ENCODE assay signal across 14 mouse cellular contexts in genomic region chr9:121161818-121162565, GRCm38 (mm10).
A peak's percentile ranks its signal among the peaks of the same experiment; 100 is the strongest.
DNase-seq lines count a peak whose midpoint lies in the region; ATAC-seq and TF ChIP-seq lines count a peak whose summit lies in the region.
"Had no signal": no experiment of that assay in that cellular context is flagged by ENCODE, and none has a peak within 500 bp of the region (broad histone marks: within the 10 kb centered on the region; RNA-seq: fewer than 3 reads in every experiment).

No protein-coding gene starts in this region.

- no peak overlapping the region for H3K27ac ChIP-seq in cerebellum, adult 2 months (ENCODE audit: insufficient read depth, low read length)
- H3K27ac ChIP-seq in midbrain, postnatal 0 days (ENCODE audit: low read depth, low read length): no peak overlapping the region
- no peak overlapping the region for H3K27ac ChIP-seq in midbrain, embryonic 13.5 days
- H3K27ac ChIP-seq: embryonic facial prominence, embryonic 12.5 days; heart, embryonic 13.5 days; limb, embryonic 15.5 days had no signal

- TF ChIP-seq POLR2A in cerebellum, adult 2 months (IDR thresholded peaks at IDR 0.05; ENCODE audit: borderline replicate concordance, insufficient read depth, low read length): no peak

- H3K36me3 ChIP-seq in midbrain, postnatal 0 days (ENCODE audit: insufficient read depth, low read length): no peaks in the 10 kb centered on the region
- H3K36me3 ChIP-seq in midbrain, embryonic 13.5 days: peaks cover 6% of the 10 kb centered on the region; the same call in 1 of the 2 replicates
- H3K36me3 ChIP-seq: embryonic facial prominence, embryonic 12.5 days; heart, embryonic 13.5 days; limb, embryonic 15.5 days had no signal

- no peaks in the 10 kb centered on the region for H3K27me3 ChIP-seq in cerebellum, adult 2 months (ENCODE audit: control insufficient read depth, insufficient read depth, low read length)
- H3K27me3 ChIP-seq in midbrain, postnatal 0 days (ENCODE audit: insufficient read depth, low read length): no peaks in the 10 kb centered on the region
- H3K27me3 ChIP-seq in midbrain, embryonic 13.5 days: no peaks in the 10 kb centered on the region
- H3K27me3 ChIP-seq: embryonic facial prominence, embryonic 12.5 days; heart, embryonic 13.5 days; limb, embryonic 15.5 days had no signal

- H3K4me3 ChIP-seq in cerebellum, adult 2 months (replicated peaks; ENCODE audit: insufficient read depth, low read depth, low read length): no peak overlapping the region
- no peak overlapping the region for H3K4me3 ChIP-seq in midbrain, postnatal 0 days (ENCODE audit: low read depth, low read length)
- H3K4me3 ChIP-seq in midbrain, embryonic 13.5 days (replicated peaks): no peak overlapping the region
- H3K4me3 ChIP-seq: embryonic facial prominence, embryonic 12.5 days; heart, embryonic 13.5 days; limb, embryonic 15.5 days had no signal

- peaks cover 5% of the 10 kb centered on the region for H3K4me1 ChIP-seq in cerebellum, adult 2 months (ENCODE audit: control insufficient read depth, insufficient read depth, low read length)
- no peaks in the 10 kb centered on the region for H3K4me1 ChIP-seq in midbrain, postnatal 0 days (ENCODE audit: insufficient read depth, low read length)
- H3K4me1 ChIP-seq in midbrain, embryonic 13.5 days (replicated peaks): peaks cover 5% of the 10 kb centered on the region; the same call in 1 of the 2 replicates
- H3K4me1 ChIP-seq: embryonic facial prominence, embryonic 12.5 days; heart, embryonic 13.5 days; limb, embryonic 15.5 days; megakaryocyte, embryonic 14.5 days had no signal

- H3K9ac ChIP-seq in midbrain, postnatal 0 days (replicated peaks; ENCODE audit: low read length, poor library complexity, severe bottlenecking): no peak overlapping the region
- no peak overlapping the region for H3K9ac ChIP-seq in midbrain, embryonic 13.5 days (replicated peaks)
- H3K9ac ChIP-seq: embryonic facial prominence, embryonic 12.5 days; heart, embryonic 13.5 days; limb, embryonic 15.5 days; liver, postnatal 0 days had no signal

- no peak for ATAC-seq in midbrain, postnatal 0 days (ENCODE audit: low FRiP score)
- ATAC-seq in midbrain, embryonic 13.5 days: no peak
- ATAC-seq in erythroblast, adult 5-6 weeks (replicated peaks; ENCODE audit: low FRiP score, poor library complexity, severe bottlenecking): no peak
- ATAC-seq: forebrain, embryonic 14.5 days; liver, postnatal 0 days had no signal

- no peak for TF ChIP-seq CTCF in cerebellum, adult 2 months (IDR thresholded peaks at IDR 0.05; ENCODE audit: borderline replicate concordance, insufficient read depth, low read depth, low read length)
- TF ChIP-seq CTCF in midbrain, postnatal 0 days (IDR thresholded peaks at IDR 0.05): no peak

- intact Hi-C loops in heart, postnatal 10 days (cut with DNase I): loop anchor here (2.0 kb wide), 1 partner anchor 79 kb away; no protein-coding TSS in a partner anchor

- no peaks in the 10 kb centered on the region for H3K9me3 ChIP-seq in midbrain, postnatal 0 days (ENCODE audit: low read length)
- H3K9me3 ChIP-seq in midbrain, embryonic 13.5 days: no peaks in the 10 kb centered on the region
- H3K9me3 ChIP-seq: embryonic facial prominence, embryonic 12.5 days; limb, embryonic 15.5 days had no signal

- no peak overlapping the region for H3K4me2 ChIP-seq in midbrain, postnatal 0 days (ENCODE audit: low read depth, low read length, poor library complexity, severe bottlenecking)
- H3K4me2 ChIP-seq in midbrain, embryonic 13.5 days (replicated peaks): no peak overlapping the region
- H3K4me2 ChIP-seq: embryonic facial prominence, embryonic 12.5 days; heart, embryonic 13.5 days; limb, embryonic 15.5 days had no signal

- peak; percentile 19 to 39 for DNase-seq in cerebellum, adult 2 months
- no peak for DNase-seq in cerebellum, adult 11-12 months
- DNase-seq in midbrain, postnatal 0 days (ENCODE audit: low spot score): peak; percentile 71
- DNase-seq in cerebellum, adult 8-10 months: peak; percentile 11
- DNase-seq in heart, postnatal 10 days: no peak
- DNase-seq: gastrocnemius, postnatal 14 days; liver, postnatal 0 days had no signal

- 21% methylated on average over 12 of the region's 12 CpGs for WGBS in cerebellum, adult 2 months
- 90% methylated on average over 11 of the region's 12 CpGs for WGBS in midbrain, postnatal 0 days
- WGBS in midbrain, embryonic 13.5 days: 94% methylated on average over 12 of the region's 12 CpGs

Comparison
In these comparisons a context has a peak if more than half of its experiments do, and no peak if none do; other contexts are left out.
1. DNase-seq: peak in cerebellum, adult 2 months (2 of 2), midbrain, postnatal 0 days (single experiment) and cerebellum, adult 8-10 months (single experiment); none in cerebellum, adult 11-12 months (single experiment) and heart, postnatal 10 days (0 of 2).